Mouse (Mus musculus) intestine, embryonic 14.5 days (tissue): ENCODE results near the gene Fbxl8. TPM values are rescaled to one million over a fixed set of nuclear protein-coding genes. Genes with fewer than 3 reads are reported as not detected.
A peak's percentile ranks its signal among the peaks of the same experiment; 100 is the strongest.

Experiments
- ATAC-seq: fragments of 200-750 bp; cut with Nextera tagmentation; replicated peaks from 2 replicates; pipeline ENCODE4 v1.8.0; 2017; ENCODE audit warnings: low read depth, moderate number of reproducible peaks, moderate TSS enrichment, moderate library complexity; ENCODE audit not compliant: low FRiP score, low TSS enrichment
- DNase-seq: peaks from one replicate; pipeline ENCODE4 v3.0.0-alpha.2; 2018; ENCODE audit warnings: low spot score
- H3K27ac ChIP-seq: fragments of 300-500 bp; sonication (generic); 2 replicates; pipeline ENCODE4 v1.5.1; 2014; ENCODE audit warnings: low read depth, mild to moderate bottlenecking, control low read depth
- H3K27me3 ChIP-seq: fragments of 300-500 bp; sonication (generic); replicated peaks from 2 replicates; pipeline ENCODE4 v1.6.1; 2014; ENCODE audit warnings: low read length, control low read depth; ENCODE audit not compliant: control insufficient read depth, insufficient read depth
- H3K36me3 ChIP-seq: fragments of 300-500 bp; sonication (generic); 2 replicates; pipeline ENCODE4 v1.6.1; 2014; ENCODE audit warnings: low read length, control low read depth; ENCODE audit not compliant: control insufficient read depth, insufficient read depth
- H3K4me1 ChIP-seq: fragments of 300-500 bp; sonication (generic); replicated peaks from 2 replicates; pipeline ENCODE4 v1.6.1; 2014; ENCODE audit warnings: low read length, control low read depth, mixed read lengths; ENCODE audit not compliant: control insufficient read depth, insufficient read depth
- H3K4me2 ChIP-seq: fragments of 300-500 bp; sonication (generic); 2 replicates; pipeline ENCODE4 v1.6.1; 2014; ENCODE audit warnings: low read length
- H3K4me3 ChIP-seq: fragments of 300-500 bp; sonication (generic); 2 replicates; pipeline ENCODE4 v1.5.1; 2014; ENCODE audit warnings: low read depth, low read length, control low read depth, mixed read lengths
- H3K9ac ChIP-seq: fragments of 300-500 bp; sonication (generic); 2 replicates; pipeline ENCODE4 v1.6.1; 2014; ENCODE audit warnings: mild to moderate bottlenecking, low read length
- H3K9me3 ChIP-seq: fragments of 300-500 bp; sonication (generic); 2 replicates; pipeline ENCODE4 v1.6.1; 2016; ENCODE audit warnings: low read length, control low read depth; ENCODE audit not compliant: control insufficient read depth
- WGBS: fragments of 180-500 bp; shearing (Covaris S2); extraction: QIAGEN DNeasy Blood & Tissue Kit; methylation state at CpG from one replicate; pipeline ENCODE4 v1.1.7; 2014; 5-methylcytosine and 5-hydroxymethylcytosine counted together
- polyA plus RNA-seq: library from polyadenylated mRNA; unstranded; fragments of >200 nt; fragmentation: Nextera tagmentation; extraction: Ambion mirVana; gene quantifications from 2 replicates; pipeline ENCODE4 v1.2.1, GENCODE M21; 2014

Fbxl8 gene
- 4.5 and 4.9 TPM in 2 replicates for polyA plus RNA-seq

DNA sequence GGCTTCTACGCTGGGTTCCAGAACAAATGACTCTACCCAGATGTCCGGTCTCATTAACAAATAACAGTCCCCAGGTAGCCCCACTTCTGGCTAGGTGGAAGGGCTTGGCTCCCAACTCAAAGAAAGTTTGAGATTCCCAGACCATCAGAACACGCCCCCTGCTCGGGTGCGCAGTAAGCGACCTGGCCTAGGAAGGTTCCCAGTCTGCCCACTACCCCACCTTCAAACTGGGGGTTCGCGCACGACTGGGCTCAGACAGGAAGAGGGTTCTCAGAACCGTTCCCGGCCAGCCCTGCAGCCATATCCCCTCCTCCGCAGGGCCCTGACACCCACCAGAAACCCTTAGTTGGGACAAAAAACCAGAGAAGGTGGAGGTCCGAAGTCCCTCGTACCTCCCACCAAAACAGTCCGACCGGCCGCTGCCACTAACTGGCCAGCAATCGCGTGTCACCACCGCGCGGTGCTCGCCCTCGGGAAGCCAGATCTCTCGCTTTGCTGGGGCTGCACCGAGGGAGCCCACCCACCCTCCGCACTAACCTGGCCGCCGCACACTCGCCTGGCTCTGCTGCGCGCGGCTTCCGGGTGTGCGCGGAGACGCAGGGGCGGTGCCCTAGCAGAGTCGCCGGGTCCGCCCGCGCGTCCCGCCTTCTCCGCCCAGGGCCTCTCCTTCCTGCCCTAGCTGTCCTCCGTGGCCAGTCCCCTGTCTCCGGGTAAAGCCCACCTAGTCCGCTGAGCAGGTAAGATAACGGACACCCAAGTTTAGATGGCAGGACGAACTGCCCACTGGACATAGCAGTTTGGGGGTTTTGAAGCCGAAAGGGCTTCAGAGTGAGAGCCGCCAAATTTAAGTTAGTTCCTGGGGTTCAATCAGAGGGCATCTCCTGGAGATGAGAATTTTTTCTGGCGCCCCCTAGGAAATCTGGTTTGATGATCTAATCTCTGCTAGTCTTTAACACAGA is at the start of gene Fbxl8, which contains the start of gene Tradd:
Fbxl8 (plus strand) TSS at position 625 of the 959 bp plus-strand sequence.
Tradd (minus strand) TSS at position 586 of the 959 bp plus-strand sequence.
- Histone ChIP-seq H3K27ac (no peak within 1 kb of the TSS), H3K4me1 (peaks cover 23% of the 10 kb centered on the region), H3K36me3 (no peaks in the 10 kb centered on the region), H3K9ac (peak within 1 kb of the TSS; percentile 51), H3K9me3 (no peaks in the 10 kb centered on the region), H3K27me3 (peaks cover 69% of the 10 kb centered on the region), H3K4me2 (peak within 1 kb of the TSS; percentile 79), H3K4me3 (peak within 1 kb of the TSS; percentile 71)
- ATAC-seq (peak; percentile 69), DNase-seq (peak; percentile 83)
- under 1% methylated on average over 54 of the region's 54 CpGs for WGBS

DNA sequence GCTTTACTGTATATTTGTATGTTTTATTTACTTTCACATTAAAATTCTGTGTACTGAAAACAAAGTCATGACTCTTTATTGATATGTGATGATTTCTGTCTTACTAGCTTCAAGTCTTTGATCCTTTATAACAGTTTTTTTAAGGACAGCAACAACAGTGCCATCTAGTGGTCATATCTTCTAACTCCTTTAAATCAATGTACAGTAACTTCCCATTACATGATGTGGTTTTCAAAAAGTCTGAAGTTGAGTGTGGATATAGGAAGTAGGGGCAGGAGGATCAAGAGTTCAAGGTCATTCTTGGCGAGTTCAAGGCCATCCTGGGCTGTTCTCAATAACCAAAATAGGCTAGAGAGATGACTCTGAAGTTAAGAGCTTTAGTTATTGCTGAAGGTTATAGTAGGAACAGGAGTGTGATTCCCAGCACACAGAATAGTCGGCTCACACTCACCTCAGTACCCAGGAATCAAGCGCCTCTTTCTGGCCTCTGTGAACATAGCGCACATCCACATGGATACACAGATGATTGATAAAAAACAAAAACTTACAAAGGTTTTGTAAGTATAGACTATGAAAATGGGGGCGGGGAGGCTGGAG is 46.4 kb upstream of the Fbxl8 start:
- H3K4me3 ChIP-seq: no peak overlapping the region
- H3K27me3 ChIP-seq: no peaks in the 10 kb centered on the region
- WGBS: 82% methylated on average over 5 of the region's 5 CpGs
- ATAC-seq (0 out of 2 replicates have a peak, but pooled peaks have one; percentile 33), DNase-seq (no peak)
- H3K9ac ChIP-seq: no peak overlapping the region
- H3K27ac ChIP-seq: no peak overlapping the region
- H3K4me1 ChIP-seq: no peaks in the 10 kb centered on the region
- H3K9me3 ChIP-seq: no peaks in the 10 kb centered on the region
- H3K4me2 ChIP-seq: no peak overlapping the region
- H3K36me3 ChIP-seq: peaks cover 20% of the 10 kb centered on the region

DNA sequence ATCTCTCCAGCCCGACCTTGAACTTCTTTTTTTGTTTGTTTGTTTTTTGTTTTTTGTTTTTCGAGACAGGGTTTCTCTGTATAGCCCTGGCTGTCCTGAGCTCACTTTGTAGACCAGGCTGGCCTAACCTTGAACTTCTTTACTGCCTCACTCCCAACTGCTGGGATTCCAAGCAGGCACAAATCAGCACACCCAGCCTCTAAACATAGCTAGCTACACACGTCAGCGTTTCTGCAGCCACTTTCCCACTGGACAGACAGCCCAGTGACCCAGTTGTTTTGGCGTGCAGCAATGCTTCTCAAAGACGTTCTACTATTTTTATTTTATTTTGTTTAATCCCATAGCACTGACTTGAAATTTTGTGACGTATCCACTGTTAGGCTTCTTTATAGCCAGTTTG is 40.6 kb upstream of the Fbxl8 start:
- Histone ChIP-seq H3K27me3 (no peaks in the 10 kb centered on the region), H3K9me3 (no peaks in the 10 kb centered on the region), H3K4me1 (peaks cover 11% of the 10 kb centered on the region), H3K4me3 (no peak overlapping the region), H3K9ac (no peak overlapping the region), H3K27ac (peak overlapping the region; percentile 87), H3K4me2 (peak overlapping the region; percentile 75), H3K36me3 (no peaks in the 10 kb centered on the region)
- 75% methylated on average over 7 of the region's 7 CpGs for WGBS
- DNase-seq: no peak
- no peak for ATAC-seq

DNA sequence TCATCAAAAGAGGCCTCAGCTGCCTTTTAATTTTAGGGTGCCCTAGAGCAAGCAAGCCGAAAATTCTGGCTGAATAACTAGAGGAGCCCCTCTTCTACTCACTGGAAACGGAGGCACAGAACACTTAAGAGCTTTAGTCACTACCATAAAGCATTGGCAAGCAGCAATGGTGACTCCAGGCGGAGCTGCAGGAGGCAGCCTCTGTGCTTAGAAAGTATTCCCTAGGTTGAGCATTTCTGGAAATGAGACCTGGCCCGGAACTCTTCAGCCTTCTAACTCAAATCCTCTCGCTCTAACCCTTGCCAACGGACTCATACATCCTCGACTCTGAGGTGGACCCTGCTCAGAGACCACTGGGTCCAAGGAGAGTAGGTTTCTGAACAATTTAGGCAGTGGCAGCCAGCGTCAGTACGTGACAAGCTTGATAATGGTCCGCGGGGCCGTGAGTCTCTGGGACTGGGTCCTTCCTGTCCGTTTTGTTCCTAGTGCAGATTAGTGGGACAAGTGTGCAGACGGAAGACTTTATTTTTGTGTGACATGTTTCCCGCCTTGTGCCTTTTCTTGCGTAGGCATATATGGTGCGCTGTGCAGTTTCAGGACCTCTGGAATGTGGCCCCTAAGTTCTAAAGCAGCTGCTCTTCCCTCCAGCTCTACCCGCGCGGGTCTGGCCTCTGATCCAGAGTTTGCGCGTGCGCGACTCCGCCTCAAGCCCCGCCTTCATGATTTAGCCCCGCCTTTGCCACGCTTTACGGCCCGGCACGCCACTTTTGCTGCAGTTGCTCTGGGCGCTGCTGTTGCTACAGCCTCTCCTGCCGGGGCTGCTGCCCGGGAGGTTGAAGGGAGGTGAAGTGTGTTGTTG is 39.8 kb upstream of the Fbxl8 start, which contains the start of gene D230025D16Rik:
D230025D16Rik (plus strand) TSS at position 733 of the 859 bp plus-strand sequence.
- Histone ChIP-seq H3K9me3 (no peaks in the 10 kb centered on the region), H3K4me3 (peak within 1 kb of the TSS; percentile 95), H3K27me3 (no peaks in the 10 kb centered on the region), H3K4me2 (peak within 1 kb of the TSS; percentile 92), H3K4me1 (peaks cover 11% of the 10 kb centered on the region), H3K9ac (peak within 1 kb of the TSS; percentile 76), H3K27ac (peak within 1 kb of the TSS; percentile 87), H3K36me3 (no peaks in the 10 kb centered on the region)
- peak; percentile 96 for ATAC-seq
- WGBS: 3% methylated on average over 34 of the region's 34 CpGs
- peak; percentile 99 for DNase-seq

DNA sequence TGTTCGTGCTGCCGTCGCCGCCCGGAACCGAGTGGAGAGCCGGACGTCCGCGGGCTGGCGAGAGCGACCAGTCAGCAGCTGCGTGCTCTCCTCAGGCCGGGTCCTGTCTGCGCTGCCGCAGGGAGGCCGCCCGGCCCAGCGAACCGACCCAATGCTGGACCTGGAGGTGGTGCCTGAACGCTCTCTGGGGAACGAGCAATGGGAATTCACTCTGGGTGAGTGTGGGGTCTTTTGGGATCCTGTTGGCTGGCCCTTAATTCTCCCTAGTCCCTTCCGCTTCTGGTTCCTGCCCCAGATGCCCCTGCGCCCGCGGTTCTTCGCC is 39.2 kb upstream of the Fbxl8 start:
- 0% methylated on average over 27 of the region's 27 CpGs for WGBS
- Histone ChIP-seq H3K4me1 (peaks cover 11% of the 10 kb centered on the region), H3K27me3 (no peaks in the 10 kb centered on the region), H3K36me3 (no peaks in the 10 kb centered on the region), H3K4me3 (peak overlapping the region; percentile 95), H3K4me2 (peak overlapping the region; percentile 92), H3K9ac (peak overlapping the region; percentile 76), H3K9me3 (no peaks in the 10 kb centered on the region), H3K27ac (peak overlapping the region; percentile 87)
- ATAC-seq: no peak
- DNase-seq: no peak

DNA sequence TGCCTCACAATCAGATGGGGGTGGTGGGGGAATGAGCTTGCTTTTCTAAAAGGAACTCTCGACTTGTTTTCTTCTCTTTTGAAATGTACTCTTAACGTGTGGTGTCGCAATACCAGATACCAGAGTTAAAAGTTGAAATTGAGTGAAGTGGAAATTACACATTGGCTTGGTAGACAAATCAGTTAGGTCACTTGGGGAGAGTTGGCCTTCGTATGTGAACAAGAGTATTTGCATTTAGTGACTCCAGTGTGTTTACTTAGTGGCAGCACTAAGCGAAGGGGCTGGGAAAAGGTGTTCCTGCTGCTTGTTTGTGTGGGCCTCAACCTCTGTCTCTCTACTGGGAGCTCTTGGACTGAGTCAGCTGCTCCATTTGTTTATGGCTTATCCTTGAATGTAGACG is 38.5 kb upstream of the Fbxl8 start:
- Histone ChIP-seq H3K9ac (peak overlapping the region; percentile 76), H3K4me1 (peaks cover 11% of the 10 kb centered on the region), H3K27ac (no peak overlapping the region), H3K4me3 (peak overlapping the region; percentile 95), H3K27me3 (no peaks in the 10 kb centered on the region), H3K9me3 (no peaks in the 10 kb centered on the region), H3K4me2 (peak overlapping the region; percentile 92), H3K36me3 (no peaks in the 10 kb centered on the region)
- WGBS: 17% methylated on average over 6 of the region's 6 CpGs
- DNase-seq: no peak
- ATAC-seq: no peak

DNA sequence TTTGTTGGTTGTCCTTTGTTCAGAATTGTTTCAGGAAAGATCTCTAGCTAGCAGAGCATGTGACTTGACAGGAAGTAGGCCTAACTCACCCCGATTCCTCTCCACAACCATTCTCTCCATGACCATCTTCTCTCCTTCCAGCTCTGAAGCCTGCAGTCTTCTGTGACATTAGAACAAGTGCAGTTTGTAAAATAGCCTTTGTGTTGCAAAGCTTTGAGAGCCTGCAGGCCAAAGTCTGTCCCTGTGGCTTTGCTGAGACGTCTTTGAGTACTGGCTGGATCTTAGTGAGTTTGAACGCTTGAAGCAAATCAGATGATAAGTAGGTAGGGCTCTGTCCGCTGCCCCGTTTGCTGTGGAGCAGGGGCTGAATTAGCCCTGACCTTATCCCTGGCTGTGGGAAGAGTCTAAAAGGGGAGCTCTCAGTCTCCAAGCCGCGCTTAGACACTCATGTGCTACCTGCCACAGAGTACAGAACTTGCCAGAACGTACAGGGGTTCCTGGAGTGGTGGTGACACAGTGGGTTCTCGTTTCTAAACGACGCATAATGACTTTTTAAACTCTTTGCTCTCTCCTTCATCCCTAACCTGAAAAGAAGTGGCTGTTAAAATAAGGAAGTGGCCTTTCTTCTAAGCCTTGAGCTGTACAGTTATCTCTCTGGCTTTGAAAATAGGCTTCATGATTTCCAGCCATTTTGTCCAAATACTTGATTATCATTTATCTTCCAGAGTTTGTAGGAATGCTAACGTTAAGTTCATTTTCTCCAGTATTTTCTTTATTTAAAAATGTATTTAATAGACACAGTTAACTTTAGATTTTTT is 32.7 kb upstream of the Fbxl8 start:
- Histone ChIP-seq H3K27ac (no peak overlapping the region), H3K9ac (no peak overlapping the region)

More for the DNA sequence above, 32.7 kb upstream of the Fbxl8 start:
- Histone ChIP-seq H3K27me3 (no peaks in the 10 kb centered on the region), H3K4me1 (peaks cover 1% of the 10 kb centered on the region; the same call in 1 of the 2 replicates), H3K4me2 (no peak overlapping the region), H3K36me3 (peaks cover 19% of the 10 kb centered on the region), H3K9me3 (no peaks in the 10 kb centered on the region), H3K4me3 (no peak overlapping the region)
- DNase-seq: no peak
- no peak for ATAC-seq
- 83% methylated on average over 12 of the region's 12 CpGs for WGBS
